Mouse (Mus musculus) embryonic facial prominence, embryonic 15.5 days (tissue): ENCODE measurements at regions not wholly inside any gene's neighbourhood (a gene's known extent, or its start where the extent isn't known, plus 50 kb on each side); places are given as distances from the start of the nearest gene placed in this dataset.
A peak's percentile ranks its signal among the peaks of the same experiment; 100 is the strongest.

Source experiments
- ATAC-seq: fragments of 200-750 bp; cut with Nextera tagmentation; 2 replicates; pipeline ENCODE4 v1.8.0; 2017; ENCODE audit warnings: low read depth, moderate TSS enrichment; ENCODE audit not compliant: insufficient number of reproducible peaks, low FRiP score, low TSS enrichment
- H3K27ac ChIP-seq: fragments of 300-500 bp; sonication (generic); replicated peaks from 2 replicates; pipeline ENCODE4 v1.5.1; 2015; ENCODE audit warnings: mild to moderate bottlenecking, inconsistent platforms
- H3K27me3 ChIP-seq: fragments of 300-500 bp; sonication (generic); 2 replicates; pipeline ENCODE4 v1.6.1; 2015; ENCODE audit warnings: inconsistent platforms
- H3K36me3 ChIP-seq: fragments of 300-500 bp; sonication (generic); 2 replicates; pipeline ENCODE4 v1.6.1; 2015; ENCODE audit warnings: mild to moderate bottlenecking, inconsistent platforms
- H3K4me1 ChIP-seq: fragments of 300-500 bp; sonication (generic); 2 replicates; pipeline ENCODE4 v1.6.1; 2015; ENCODE audit warnings: inconsistent platforms
- H3K4me2 ChIP-seq: fragments of 300-500 bp; sonication (generic); replicated peaks from 2 replicates; pipeline ENCODE4 v1.6.1; 2015; ENCODE audit warnings: mild to moderate bottlenecking, inconsistent platforms
- H3K4me3 ChIP-seq: fragments of 300-500 bp; sonication (generic); replicated peaks from 2 replicates; pipeline ENCODE4 v1.5.1; 2015; ENCODE audit warnings: mild to moderate bottlenecking, inconsistent platforms
- H3K9ac ChIP-seq: fragments of 300-500 bp; sonication (generic); 2 replicates; pipeline ENCODE4 v1.6.1; 2015; ENCODE audit warnings: inconsistent platforms
- H3K9me3 ChIP-seq: fragments of 300-500 bp; sonication (generic); replicated peaks from 2 replicates; pipeline ENCODE4 v1.6.1; 2016; ENCODE audit warnings: inconsistent platforms
- WGBS: fragments of 180-500 bp; shearing (Covaris S2); methylation state at CpG from one replicate; pipeline ENCODE4 v1.1.7; 2015; 5-methylcytosine and 5-hydroxymethylcytosine counted together

- H3K4me2 ChIP-seq = no peak overlapping the region
- H3K4me3 ChIP-seq = no peak overlapping the region
- ATAC-seq = no peak
- H3K27me3 ChIP-seq = peaks cover 9% of the 10 kb centered on the region; the same call in 1 of the 2 replicates
- 77% methylated on average over 3 of the region's 3 CpGs for WGBS
- no peaks in the 10 kb centered on the region for H3K36me3 ChIP-seq
- 0 out of 2 replicates have a peak, but pooled peaks cover 5% of the 10 kb centered on the region for H3K4me1 ChIP-seq
- H3K27ac ChIP-seq = no peak overlapping the region
- H3K9ac ChIP-seq = no peak overlapping the region
- no peaks in the 10 kb centered on the region for H3K9me3 ChIP-seq
Measured at GRCm38 (mm10) chrX:99541916-99542315, 70.8 kb upstream of the Pja1 start.

- Histone ChIP-seq H3K4me1 (0 out of 2 replicates have a peak, but pooled peaks cover 5% of the 10 kb centered on the region), H3K9me3 (no peaks in the 10 kb centered on the region), H3K27me3 (peaks cover 7% of the 10 kb centered on the region), H3K36me3 (no peaks in the 10 kb centered on the region), H3K9ac (no peak overlapping the region), H3K27ac (no peak overlapping the region), H3K4me2 (no peak overlapping the region), H3K4me3 (no peak overlapping the region)
- ATAC-seq = peak; percentile 82
- 45% methylated on average over 6 of the region's 6 CpGs for WGBS
Measured at GRCm38 (mm10) chrX:99540087-99540576, 69.1 kb upstream of the Pja1 start.

- Histone ChIP-seq H3K36me3 (no peaks in the 10 kb centered on the region), H3K4me3 (no peak overlapping the region), H3K9ac (no peak overlapping the region), H3K9me3 (no peaks in the 10 kb centered on the region), H3K4me1 (0 out of 2 replicates have a peak, but pooled peaks cover 5% of the 10 kb centered on the region), H3K4me2 (no peak overlapping the region), H3K27ac (no peak overlapping the region), H3K27me3 (peaks cover 12% of the 10 kb centered on the region)
- no peak for ATAC-seq
- 76% methylated on average over 4 of the region's 4 CpGs for WGBS
Measured at GRCm38 (mm10) chrX:99539684-99540083, 68.6 kb upstream of the Pja1 start.

GRCm38 (mm10) chrX:99537814-99538213 lies 66.7 kb upstream of the Pja1 start:
- H3K4me2 ChIP-seq = no peak overlapping the region
- no peak overlapping the region for H3K27ac ChIP-seq
- 83% methylated on average over 4 of the region's 4 CpGs for WGBS
- H3K27me3 ChIP-seq = peaks cover 22% of the 10 kb centered on the region
- ATAC-seq = no peak
- H3K36me3 ChIP-seq = no peaks in the 10 kb centered on the region
- H3K9me3 ChIP-seq = no peaks in the 10 kb centered on the region
- no peak overlapping the region for H3K9ac ChIP-seq
- H3K4me3 ChIP-seq = no peak overlapping the region
- 0 out of 2 replicates have a peak, but pooled peaks cover 5% of the 10 kb centered on the region for H3K4me1 ChIP-seq

- 0 out of 2 replicates have a peak, but pooled peaks cover 1% of the 10 kb centered on the region for H3K4me1 ChIP-seq
- no peaks in the 10 kb centered on the region for H3K9me3 ChIP-seq
- no peak overlapping the region for H3K9ac ChIP-seq
- peaks cover 25% of the 10 kb centered on the region for H3K27me3 ChIP-seq
- H3K4me3 ChIP-seq = no peak overlapping the region
- WGBS = 61% methylated on average over 4 of the region's 4 CpGs
- no peak for ATAC-seq
- H3K27ac ChIP-seq = no peak overlapping the region
- no peak overlapping the region for H3K4me2 ChIP-seq
- no peaks in the 10 kb centered on the region for H3K36me3 ChIP-seq
Measured at GRCm38 (mm10) chrX:99534922-99535321, 63.8 kb upstream of the Pja1 start.

- WGBS = 58% methylated on average over 3 of the region's 3 CpGs
- Histone ChIP-seq H3K4me3 (no peak overlapping the region), H3K36me3 (no peaks in the 10 kb centered on the region), H3K9ac (no peak overlapping the region), H3K27me3 (peaks cover 23% of the 10 kb centered on the region), H3K4me2 (no peak overlapping the region), H3K27ac (no peak overlapping the region), H3K4me1 (no peaks in the 10 kb centered on the region), H3K9me3 (no peaks in the 10 kb centered on the region)
- ATAC-seq = no peak
Measured at GRCm38 (mm10) chrX:99531154-99531553, 60.1 kb upstream of the Pja1 start.

- Histone ChIP-seq H3K27ac (no peak overlapping the region), H3K4me2 (no peak overlapping the region), H3K36me3 (no peaks in the 10 kb centered on the region), H3K9me3 (no peaks in the 10 kb centered on the region), H3K4me1 (no peaks in the 10 kb centered on the region), H3K27me3 (peaks cover 28% of the 10 kb centered on the region), H3K4me3 (no peak overlapping the region), H3K9ac (no peak overlapping the region)
- WGBS = 49% methylated on average over 7 of the region's 7 CpGs
- ATAC-seq = no peak
Measured at GRCm38 (mm10) chrX:99530511-99530910, 59.4 kb upstream of the Pja1 start.

GRCm38 (mm10) chrX:99523306-99523705 lies 52.2 kb upstream of the Pja1 start:
- Histone ChIP-seq H3K9me3 (no peaks in the 10 kb centered on the region), H3K4me3 (no peak overlapping the region), H3K27ac (no peak overlapping the region), H3K4me1 (no peaks in the 10 kb centered on the region), H3K27me3 (peaks cover 22% of the 10 kb centered on the region), H3K4me2 (no peak overlapping the region), H3K9ac (no peak overlapping the region), H3K36me3 (no peaks in the 10 kb centered on the region)
- 34% methylated on average over 6 of the region's 6 CpGs for WGBS
- no peak for ATAC-seq

GRCm38 (mm10) chrX:99522830-99523229 lies 51.8 kb upstream of the Pja1 start:
- Histone ChIP-seq H3K4me3 (no peak overlapping the region), H3K9me3 (no peaks in the 10 kb centered on the region), H3K4me1 (no peaks in the 10 kb centered on the region), H3K4me2 (no peak overlapping the region), H3K27ac (no peak overlapping the region), H3K36me3 (no peaks in the 10 kb centered on the region), H3K9ac (no peak overlapping the region), H3K27me3 (peaks cover 22% of the 10 kb centered on the region)
- 14% methylated on average over 5 of the region's 5 CpGs for WGBS
- ATAC-seq = peak; percentile 39; the same call in 1 of the 2 replicates

GRCm38 (mm10) chrX:99522289-99522688 lies 51.2 kb upstream of the Pja1 start:
- Histone ChIP-seq H3K4me2 (no peak overlapping the region), H3K27me3 (peaks cover 22% of the 10 kb centered on the region), H3K4me1 (no peaks in the 10 kb centered on the region), H3K9ac (no peak overlapping the region), H3K4me3 (no peak overlapping the region), H3K9me3 (no peaks in the 10 kb centered on the region), H3K27ac (no peak overlapping the region), H3K36me3 (no peaks in the 10 kb centered on the region)
- no peak for ATAC-seq
- 55% methylated on average over 11 of the region's 11 CpGs for WGBS

- ATAC-seq = no peak
- Histone ChIP-seq H3K27ac (no peak overlapping the region), H3K4me1 (no peaks in the 10 kb centered on the region), H3K9ac (no peak overlapping the region), H3K27me3 (peaks cover 22% of the 10 kb centered on the region), H3K4me2 (no peak overlapping the region), H3K9me3 (no peaks in the 10 kb centered on the region), H3K4me3 (no peak overlapping the region), H3K36me3 (no peaks in the 10 kb centered on the region)
- 57% methylated on average over 7 of the region's 7 CpGs for WGBS
Measured at GRCm38 (mm10) chrX:99521866-99522265, 50.8 kb upstream of the Pja1 start.
